Mouse (Mus musculus) lung, embryonic 16.5 days (tissue): Measurements from ENCODE around the gene 1700029P11Rik. TPM values are rescaled to one million over a fixed set of nuclear protein-coding genes. Genes with fewer than 3 reads are reported as not detected.

Source experiments
- ATAC-seq: fragments of 200-750 bp; cut with Nextera tagmentation; 2 replicates; pipeline ENCODE4 v1.8.0; 2017; ENCODE audit warnings: low read depth, mild to moderate bottlenecking, moderate library complexity
- H3K27ac ChIP-seq: fragments of 300-500 bp; sonication (generic); 2 replicates; pipeline ENCODE4 v1.5.1; 2014; ENCODE audit warnings: mild to moderate bottlenecking, control low read depth, low read length
- H3K27me3 ChIP-seq: fragments of 300-500 bp; sonication (generic); 2 replicates; pipeline ENCODE4 v1.6.1; 2014; ENCODE audit warnings: low read depth, low read length, mixed read lengths; ENCODE audit not compliant: control insufficient read depth, insufficient read depth
- H3K36me3 ChIP-seq: fragments of 300-500 bp; sonication (generic); 2 replicates; pipeline ENCODE4 v1.6.1; 2014; ENCODE audit warnings: low read length; ENCODE audit not compliant: control insufficient read depth, insufficient read depth
- H3K4me1 ChIP-seq: fragments of 300-500 bp; sonication (generic); replicated peaks from 2 replicates; pipeline ENCODE4 v1.6.1; 2014; ENCODE audit warnings: low read length, mixed read lengths; ENCODE audit not compliant: control insufficient read depth, insufficient read depth
- H3K4me2 ChIP-seq: fragments of 300-500 bp; sonication (generic); 2 replicates; pipeline ENCODE4 v1.6.1; 2014; ENCODE audit warnings: low read depth, low read length, control low read depth
- H3K4me3 ChIP-seq: fragments of 300-500 bp; sonication (generic); 2 replicates; pipeline ENCODE4 v1.5.1; 2014; ENCODE audit warnings: mild to moderate bottlenecking, low read length, control low read depth
- H3K9ac ChIP-seq: fragments of 300-500 bp; sonication (generic); 2 replicates; pipeline ENCODE4 v1.6.1; 2014; ENCODE audit warnings: low read length, control low read depth
- H3K9me3 ChIP-seq: fragments of 300-500 bp; sonication (generic); 2 replicates; pipeline ENCODE4 v1.6.1; 2016; ENCODE audit warnings: low read length; ENCODE audit not compliant: control insufficient read depth
- WGBS: fragments of 180-500 bp; shearing (Covaris S2); extraction: QIAGEN DNeasy Blood & Tissue Kit; methylation state at CpG from one replicate; pipeline ENCODE4 v1.1.7; 2014; 5-methylcytosine and 5-hydroxymethylcytosine counted together
- polyA plus RNA-seq: library from polyadenylated mRNA; unstranded; fragments of >200 nt; fragmentation: Nextera tagmentation; extraction: Ambion mirVana; gene quantifications from 2 replicates; pipeline ENCODE4 v1.2.1, GENCODE M21; 2015

Gene 1700029P11Rik
- polyA plus RNA-seq, 1 experiment from 2014 or later, result not detected

GRCm38 (mm10) chr15:82015392-82016100 is 35.2 kb downstream of the 1700029P11Rik start:
- Histone ChIP-seq H3K27me3 (no peaks in the 10 kb centered on the region), H3K4me2 (peak overlapping the region; percentile 98), H3K4me3 (peak overlapping the region; percentile 98), H3K36me3 (peaks cover 4% of the 10 kb centered on the region; the same call in 1 of the 2 replicates), H3K9me3 (no peaks in the 10 kb centered on the region), H3K27ac (peak overlapping the region; percentile 57), H3K9ac (peak overlapping the region; percentile 91), H3K4me1 (peaks cover 16% of the 10 kb centered on the region)
- WGBS, result under 1% methylated on average over 35 of the region's 39 CpGs
- ATAC-seq, result peak; percentile 2; the same call in 1 of the 2 replicates

- peak overlapping the region; percentile 98 for H3K4me2 ChIP-seq
- H3K9me3 ChIP-seq, result no peaks in the 10 kb centered on the region
- H3K27me3 ChIP-seq, result no peaks in the 10 kb centered on the region
- peaks cover 4% of the 10 kb centered on the region; the same call in 1 of the 2 replicates for H3K36me3 ChIP-seq
- peaks cover 16% of the 10 kb centered on the region for H3K4me1 ChIP-seq
- peak overlapping the region; percentile 57 for H3K27ac ChIP-seq
- WGBS, result under 1% methylated on average over 51 of the region's 53 CpGs
- peak; percentile 98 for ATAC-seq
- H3K4me3 ChIP-seq, result peak overlapping the region; percentile 98
- H3K9ac ChIP-seq, result peak overlapping the region; percentile 91
Observed at GRCm38 (mm10) chr15:82016101-82016808, 35.9 kb downstream of the 1700029P11Rik start.

- Histone ChIP-seq H3K4me1 (peaks cover 16% of the 10 kb centered on the region), H3K9ac (peak overlapping the region; percentile 68), H3K4me3 (peak overlapping the region; percentile 98), H3K36me3 (peaks cover 4% of the 10 kb centered on the region; the same call in 1 of the 2 replicates), H3K27ac (peak overlapping the region; percentile 15; the same call in 1 of the 2 replicates), H3K27me3 (no peaks in the 10 kb centered on the region), H3K9me3 (no peaks in the 10 kb centered on the region), H3K4me2 (peak overlapping the region; percentile 80)
- WGBS, result 10% methylated on average over 6 of the region's 6 CpGs
- no peak for ATAC-seq
Observed at GRCm38 (mm10) chr15:82016830-82017229, 36.5 kb downstream of the 1700029P11Rik start.

DNA sequence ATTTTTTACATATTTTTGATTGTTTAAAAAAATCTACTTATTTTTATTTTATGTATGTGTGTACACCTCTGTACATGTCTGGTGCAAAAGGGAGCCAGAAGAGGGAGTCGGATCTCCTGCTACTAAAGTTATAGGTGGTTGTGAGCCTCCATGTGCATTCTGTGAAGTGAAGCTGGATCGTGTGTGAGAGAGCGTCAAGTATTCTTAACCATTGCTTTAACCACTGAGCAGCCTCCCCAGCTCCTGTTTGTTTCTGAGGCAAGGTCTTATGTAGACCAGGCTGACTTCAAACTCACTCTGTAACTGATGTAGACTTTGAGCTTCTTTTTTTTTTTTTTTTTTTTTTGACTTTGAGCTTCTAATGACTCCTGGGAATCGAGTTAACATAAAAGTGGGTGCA is 37.1 kb downstream of the 1700029P11Rik start:
- 64% methylated on average over 4 of the region's 4 CpGs for WGBS
- Histone ChIP-seq H3K4me1 (peaks cover 16% of the 10 kb centered on the region), H3K4me2 (0 out of 2 replicates have a peak overlapping the region, but pooled peaks have one; percentile 18)

GRCm38 (mm10) chr15:82019288-82019687 is 38.9 kb downstream of the 1700029P11Rik start:
- Histone ChIP-seq H3K4me3 (no peak overlapping the region), H3K9me3 (no peaks in the 10 kb centered on the region), H3K4me2 (no peak overlapping the region), H3K4me1 (peaks cover 12% of the 10 kb centered on the region), H3K27me3 (no peaks in the 10 kb centered on the region), H3K9ac (no peak overlapping the region), H3K36me3 (peaks cover 9% of the 10 kb centered on the region; the same call in 1 of the 2 replicates), H3K27ac (no peak overlapping the region)
- WGBS, result 82% methylated on average over 3 of the region's 3 CpGs
- no peak for ATAC-seq

More for the DNA sequence above, 37.1 kb downstream of the 1700029P11Rik start:
- H3K4me3 ChIP-seq, result no peak overlapping the region
- peaks cover 5% of the 10 kb centered on the region; the same call in 1 of the 2 replicates for H3K36me3 ChIP-seq
- H3K27ac ChIP-seq, result no peak overlapping the region
- H3K9me3 ChIP-seq, result no peaks in the 10 kb centered on the region
- no peaks in the 10 kb centered on the region for H3K27me3 ChIP-seq
- no peak for ATAC-seq
- no peak overlapping the region for H3K9ac ChIP-seq

- no peaks in the 10 kb centered on the region for H3K27me3 ChIP-seq
- no peak overlapping the region for H3K4me3 ChIP-seq
- no peaks in the 10 kb centered on the region; the same call in 1 of the 2 replicates for H3K4me1 ChIP-seq
- no peak overlapping the region for H3K4me2 ChIP-seq
- H3K9me3 ChIP-seq, result no peaks in the 10 kb centered on the region
- peaks cover 31% of the 10 kb centered on the region for H3K36me3 ChIP-seq
- no peak overlapping the region for H3K27ac ChIP-seq
- ATAC-seq, result no peak
- no peak overlapping the region for H3K9ac ChIP-seq
- WGBS, result 66% methylated on average over 13 of the region's 13 CpGs
Observed at GRCm38 (mm10) chr15:82022535-82023088, 42.3 kb downstream of the 1700029P11Rik start.

DNA sequence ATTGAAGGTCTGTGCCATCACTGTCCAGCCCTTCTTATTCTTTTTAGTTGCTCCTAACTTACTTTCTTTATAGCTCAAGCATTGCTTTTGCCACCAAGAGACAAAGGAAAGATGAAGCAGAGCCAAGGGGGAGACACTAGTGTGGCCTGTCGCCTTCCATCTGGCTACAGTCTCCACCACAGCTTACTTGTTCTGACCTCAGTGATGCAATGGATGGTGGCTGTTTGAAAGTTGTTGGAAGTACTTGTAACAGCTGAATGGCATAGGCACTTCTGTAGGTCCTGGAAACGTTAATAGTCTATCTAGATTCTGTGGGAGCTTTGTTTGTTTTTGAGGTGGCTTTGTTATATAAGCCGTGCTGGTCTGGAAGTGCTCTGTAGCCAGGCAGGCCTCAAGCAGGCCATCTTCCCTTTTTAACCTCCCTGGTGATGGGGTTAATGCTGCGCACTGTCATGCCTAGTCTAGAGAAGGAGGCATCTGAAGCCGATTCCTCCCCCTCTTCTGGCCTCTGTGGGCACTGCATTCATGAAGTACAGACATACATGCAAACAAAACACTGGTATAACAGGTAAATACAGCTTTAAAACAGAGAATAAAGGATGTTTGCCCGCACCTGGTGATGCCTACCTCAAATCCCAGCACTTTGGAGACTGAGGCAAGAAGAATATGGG is 43.8 kb downstream of the 1700029P11Rik start:
- Histone ChIP-seq H3K36me3 (peaks cover 38% of the 10 kb centered on the region), H3K9ac (no peak overlapping the region), H3K4me3 (no peak overlapping the region), H3K27me3 (no peaks in the 10 kb centered on the region), H3K4me2 (no peak overlapping the region), H3K27ac (no peak overlapping the region), H3K9me3 (no peaks in the 10 kb centered on the region), H3K4me1 (no peaks in the 10 kb centered on the region)
- 78% methylated on average over 6 of the region's 6 CpGs for WGBS
- no peak for ATAC-seq

GRCm38 (mm10) chr15:82027276-82027675 is 46.9 kb downstream of the 1700029P11Rik start:
- H3K27me3 ChIP-seq, result no peaks in the 10 kb centered on the region
- no peak overlapping the region for H3K9ac ChIP-seq
- no peak for ATAC-seq
- H3K4me3 ChIP-seq, result no peak overlapping the region
- no peak overlapping the region for H3K27ac ChIP-seq
- 82% methylated on average over 7 of the region's 7 CpGs for WGBS
- H3K4me2 ChIP-seq, result no peak overlapping the region
- H3K36me3 ChIP-seq, result peaks cover 41% of the 10 kb centered on the region
- H3K4me1 ChIP-seq, result no peaks in the 10 kb centered on the region
- H3K9me3 ChIP-seq, result no peaks in the 10 kb centered on the region
